Mouse (Mus musculus): ENCODE measurements around the gene Noct. TPM values are rescaled to one million over a fixed set of nuclear protein-coding genes. Genes with fewer than 3 reads are reported as not detected.
A peak's percentile ranks its signal among the peaks of the same experiment; 100 is the strongest.

The Noct gene
- polyA plus RNA-seq, 1 experiment from 2014 or later = 6.3 TPM

DNA sequence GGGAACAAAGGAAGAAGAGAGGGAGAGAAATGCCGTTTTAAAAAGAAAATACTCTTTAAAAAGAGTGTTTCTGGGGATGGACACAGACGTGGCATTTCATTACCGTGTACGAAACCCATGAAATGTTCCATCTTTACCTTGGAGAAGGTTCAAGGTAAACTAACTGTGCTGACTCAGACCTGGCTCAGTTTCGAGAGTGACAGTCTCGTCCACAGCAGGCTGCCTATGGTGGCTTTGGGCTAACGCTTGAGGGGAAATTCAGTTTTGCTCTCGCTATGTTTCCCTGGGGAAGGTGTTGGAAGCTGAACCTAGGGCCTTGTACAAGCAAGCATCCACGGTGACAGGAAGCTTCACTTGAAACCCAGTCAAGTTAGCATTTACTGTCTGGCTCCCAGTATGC, 22.3 kb upstream of the Noct start:
- no peak overlapping the region for H3K4me2 ChIP-seq (ENCODE audit: low read depth, low read length)
- no peak for ATAC-seq (ENCODE audit: insufficient read depth, low FRiP score)
- 70% methylated on average over 9 of the region's 9 CpGs for WGBS
- H3K27ac ChIP-seq (ENCODE audit: low read length) = no peak overlapping the region
- no peaks in the 10 kb centered on the region for H3K27me3 ChIP-seq (ENCODE audit: control insufficient read depth, insufficient read depth, low read length)
- no peaks in the 10 kb centered on the region for H3K4me1 ChIP-seq (ENCODE audit: control insufficient read depth, insufficient read depth, low read length)
- no peaks in the 10 kb centered on the region for H3K36me3 ChIP-seq (ENCODE audit: control insufficient read depth, insufficient read depth, low read length)
- no peak overlapping the region for H3K4me3 ChIP-seq (replicated peaks; ENCODE audit: low read length)
- H3K9me3 ChIP-seq (replicated peaks; ENCODE audit: control insufficient read depth, low read length) = no peaks in the 10 kb centered on the region
- no peak overlapping the region for H3K9ac ChIP-seq (ENCODE audit: low read length)

DNA sequence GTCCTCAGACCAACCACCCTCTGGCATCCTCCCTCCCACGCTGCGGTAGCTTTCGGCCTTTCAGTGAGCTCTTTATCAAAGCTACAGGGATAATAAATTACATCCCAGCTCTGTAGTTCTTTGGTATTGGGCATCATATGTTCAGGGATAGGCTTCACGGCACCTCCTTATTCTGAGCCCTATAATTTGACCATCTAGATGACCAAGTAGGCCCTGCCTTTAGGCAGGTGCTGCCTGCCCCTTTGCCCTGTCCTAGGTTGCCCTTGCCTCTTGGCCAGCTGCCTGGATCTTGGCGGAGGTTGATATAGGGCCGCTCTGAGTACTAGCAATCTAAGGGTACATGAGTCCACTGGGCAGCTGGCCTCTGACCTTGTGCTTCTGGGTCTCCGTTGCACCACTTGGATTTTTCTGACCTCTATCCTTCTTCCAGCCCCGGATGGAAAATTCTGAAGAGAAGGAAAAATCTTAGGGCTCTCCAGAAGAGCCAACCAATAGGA, 21.7 kb upstream of the Noct start:
- Histone ChIP-seq H3K4me2 (ENCODE audit: low read depth, low read length) (no peak overlapping the region), H3K27me3 (ENCODE audit: control insufficient read depth, insufficient read depth, low read length) (no peaks in the 10 kb centered on the region), H3K9ac (ENCODE audit: low read length) (no peak overlapping the region), H3K4me1 (ENCODE audit: control insufficient read depth, insufficient read depth, low read length) (no peaks in the 10 kb centered on the region), H3K36me3 (ENCODE audit: control insufficient read depth, insufficient read depth, low read length) (no peaks in the 10 kb centered on the region), H3K4me3 (replicated peaks; ENCODE audit: low read length) (no peak overlapping the region), H3K9me3 (replicated peaks; ENCODE audit: control insufficient read depth, low read length) (no peaks in the 10 kb centered on the region), H3K27ac (ENCODE audit: low read length) (no peak overlapping the region)
- 0 out of 2 replicates have a peak, but pooled peaks have one; percentile 13 for ATAC-seq (ENCODE audit: insufficient read depth, low FRiP score)
- 82% methylated on average over 8 of the region's 8 CpGs for WGBS

DNA sequence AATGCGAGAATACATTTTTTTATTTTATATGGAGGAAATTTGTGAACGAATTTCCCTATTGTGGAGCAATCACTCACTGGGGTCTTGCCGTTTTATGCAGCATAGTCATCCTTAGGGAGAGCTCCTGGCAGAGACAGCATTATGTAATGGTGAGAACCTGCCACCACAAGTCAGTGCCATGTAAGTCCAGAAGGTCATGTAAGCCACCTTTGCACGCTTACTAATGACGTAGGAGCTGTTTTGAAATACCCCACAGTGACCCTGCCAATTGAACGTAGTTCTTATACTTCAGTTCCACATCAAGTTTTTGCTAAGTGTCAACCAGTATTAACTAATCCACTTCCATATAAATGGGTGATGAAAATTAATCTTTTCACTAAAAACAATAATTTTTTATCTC, 20.3 kb upstream of the Noct start:
- Histone ChIP-seq H3K36me3 (ENCODE audit: control insufficient read depth, insufficient read depth, low read length) (no peaks in the 10 kb centered on the region), H3K4me2 (ENCODE audit: low read depth, low read length) (no peak overlapping the region), H3K4me1 (ENCODE audit: control insufficient read depth, insufficient read depth, low read length) (no peaks in the 10 kb centered on the region), H3K4me3 (replicated peaks; ENCODE audit: low read length) (no peak overlapping the region), H3K9me3 (replicated peaks; ENCODE audit: control insufficient read depth, low read length) (no peaks in the 10 kb centered on the region), H3K9ac (ENCODE audit: low read length) (no peak overlapping the region), H3K27me3 (ENCODE audit: control insufficient read depth, insufficient read depth, low read length) (no peaks in the 10 kb centered on the region), H3K27ac (ENCODE audit: low read length) (no peak overlapping the region)
- 81% methylated on average over 6 of the region's 6 CpGs for WGBS
- no peak for ATAC-seq (ENCODE audit: insufficient read depth, low FRiP score)

DNA sequence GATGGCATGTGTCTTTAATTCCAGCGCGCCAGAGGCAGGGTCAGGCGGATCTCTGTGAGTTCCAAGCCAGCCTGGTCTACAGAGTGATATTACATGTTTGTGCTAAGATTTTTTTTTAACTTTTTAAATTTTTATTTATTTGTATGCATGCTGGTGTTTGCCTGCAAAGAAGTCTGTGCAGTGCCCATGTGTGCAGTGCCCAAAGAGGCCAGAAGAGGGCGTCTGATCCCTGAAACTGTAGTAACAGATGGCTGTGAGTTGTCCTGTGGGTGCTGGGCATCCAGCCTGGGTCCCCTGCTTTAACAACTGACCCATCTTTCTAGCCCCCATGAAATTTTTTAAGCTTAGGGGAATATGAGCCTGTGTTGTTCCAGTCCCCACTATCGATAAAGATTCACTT, 19.8 kb upstream of the Noct start:
- H3K27ac ChIP-seq (ENCODE audit: low read length) = no peak overlapping the region
- no peak overlapping the region for H3K4me2 ChIP-seq (ENCODE audit: low read depth, low read length)
- H3K27me3 ChIP-seq (ENCODE audit: control insufficient read depth, insufficient read depth, low read length) = no peaks in the 10 kb centered on the region
- no peak overlapping the region for H3K9ac ChIP-seq (ENCODE audit: low read length)
- no peak overlapping the region for H3K4me3 ChIP-seq (replicated peaks; ENCODE audit: low read length)
- H3K4me1 ChIP-seq (ENCODE audit: control insufficient read depth, insufficient read depth, low read length) = no peaks in the 10 kb centered on the region
- H3K9me3 ChIP-seq (replicated peaks; ENCODE audit: control insufficient read depth, low read length) = no peaks in the 10 kb centered on the region
- ATAC-seq (ENCODE audit: insufficient read depth, low FRiP score) = no peak
- 88% methylated on average over 5 of the region's 5 CpGs for WGBS
- no peaks in the 10 kb centered on the region for H3K36me3 ChIP-seq (ENCODE audit: control insufficient read depth, insufficient read depth, low read length)

DNA sequence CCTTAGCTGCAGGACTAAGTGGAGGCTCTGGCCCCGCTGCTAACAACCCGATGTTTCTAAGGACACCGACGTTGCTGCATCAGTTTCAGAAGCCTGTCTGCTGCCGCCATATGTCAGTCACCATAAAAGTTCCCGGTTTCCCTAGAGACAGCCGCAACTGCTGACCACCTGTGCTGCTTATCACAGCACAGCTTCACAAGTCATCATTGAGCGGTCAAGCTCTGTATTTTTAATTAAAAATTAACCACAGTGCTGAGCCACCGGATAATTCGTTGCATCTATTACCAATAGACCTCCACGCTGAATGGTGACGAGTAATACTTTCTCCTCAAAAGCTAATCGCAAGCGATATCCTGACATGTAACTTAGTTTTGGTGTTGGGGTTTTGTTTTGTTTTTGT, 19.4 kb upstream of the Noct start:
- WGBS = 89% methylated on average over 14 of the region's 14 CpGs

DNA sequence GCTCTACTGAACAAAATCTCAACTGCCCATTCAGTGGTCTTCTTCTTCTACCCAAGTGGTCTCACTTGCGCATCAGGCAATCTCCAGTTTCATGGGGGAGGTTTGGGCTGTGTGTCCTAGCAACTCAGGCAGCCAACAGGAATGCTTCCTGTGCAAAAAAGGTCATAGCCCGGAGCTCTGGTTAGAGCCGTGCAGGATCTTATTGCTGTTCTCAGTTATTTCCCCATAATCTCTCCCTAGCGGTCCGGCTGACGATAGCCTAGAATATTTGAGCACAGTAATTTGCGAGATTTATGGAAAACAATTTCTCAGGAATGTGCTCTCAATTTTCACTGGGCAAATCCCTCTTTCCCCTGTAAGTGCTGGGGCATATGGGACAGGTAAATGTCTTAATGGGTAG, 17.7 kb upstream of the Noct start:
- no peak overlapping the region for H3K9ac ChIP-seq (ENCODE audit: low read length)
- no peaks in the 10 kb centered on the region for H3K9me3 ChIP-seq (replicated peaks; ENCODE audit: control insufficient read depth, low read length)
- no peak overlapping the region for H3K4me2 ChIP-seq (ENCODE audit: low read depth, low read length)
- ATAC-seq (ENCODE audit: insufficient read depth, low FRiP score) = no peak
- 74% methylated on average over 7 of the region's 7 CpGs for WGBS
- H3K36me3 ChIP-seq (ENCODE audit: control insufficient read depth, insufficient read depth, low read length) = no peaks in the 10 kb centered on the region
- no peak overlapping the region for H3K27ac ChIP-seq (ENCODE audit: low read length)
- no peaks in the 10 kb centered on the region for H3K27me3 ChIP-seq (ENCODE audit: control insufficient read depth, insufficient read depth, low read length)
- H3K4me3 ChIP-seq (replicated peaks; ENCODE audit: low read length) = no peak overlapping the region
- no peaks in the 10 kb centered on the region for H3K4me1 ChIP-seq (ENCODE audit: control insufficient read depth, insufficient read depth, low read length)

More for the DNA sequence above, 19.4 kb upstream of the Noct start:
- Histone ChIP-seq H3K9me3 (replicated peaks; ENCODE audit: control insufficient read depth, low read length) (no peaks in the 10 kb centered on the region), H3K4me2 (ENCODE audit: low read depth, low read length) (no peak overlapping the region), H3K36me3 (ENCODE audit: control insufficient read depth, insufficient read depth, low read length) (no peaks in the 10 kb centered on the region), H3K4me1 (ENCODE audit: control insufficient read depth, insufficient read depth, low read length) (no peaks in the 10 kb centered on the region), H3K9ac (ENCODE audit: low read length) (no peak overlapping the region), H3K27me3 (ENCODE audit: control insufficient read depth, insufficient read depth, low read length) (no peaks in the 10 kb centered on the region), H3K4me3 (replicated peaks; ENCODE audit: low read length) (no peak overlapping the region), H3K27ac (ENCODE audit: low read length) (no peak overlapping the region)
- ATAC-seq (ENCODE audit: insufficient read depth, low FRiP score) = no peak

DNA sequence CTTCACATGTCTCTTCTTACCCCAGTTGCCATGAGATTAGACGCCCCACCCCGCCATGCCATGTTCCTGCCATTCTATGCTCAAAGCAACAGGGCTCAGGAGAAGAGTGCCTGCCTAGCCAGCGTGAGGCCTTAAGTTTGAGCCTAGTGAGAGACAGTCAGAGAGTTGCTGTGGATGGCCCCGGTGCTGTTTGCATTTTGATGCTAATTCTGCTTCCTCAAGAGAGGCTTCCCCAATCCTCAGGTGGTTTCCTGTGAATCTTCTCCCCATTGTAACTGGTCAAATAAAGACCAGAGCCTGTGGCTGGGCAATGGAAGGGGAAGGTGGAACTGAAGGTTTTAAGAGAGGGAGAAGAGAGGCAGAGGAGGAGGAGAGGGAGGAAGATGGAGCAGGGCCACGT, 15.6 kb upstream of the Noct start:
- 62% methylated on average over 5 of the region's 5 CpGs for WGBS
- ATAC-seq (ENCODE audit: insufficient read depth, low FRiP score) = no peak

DNA sequence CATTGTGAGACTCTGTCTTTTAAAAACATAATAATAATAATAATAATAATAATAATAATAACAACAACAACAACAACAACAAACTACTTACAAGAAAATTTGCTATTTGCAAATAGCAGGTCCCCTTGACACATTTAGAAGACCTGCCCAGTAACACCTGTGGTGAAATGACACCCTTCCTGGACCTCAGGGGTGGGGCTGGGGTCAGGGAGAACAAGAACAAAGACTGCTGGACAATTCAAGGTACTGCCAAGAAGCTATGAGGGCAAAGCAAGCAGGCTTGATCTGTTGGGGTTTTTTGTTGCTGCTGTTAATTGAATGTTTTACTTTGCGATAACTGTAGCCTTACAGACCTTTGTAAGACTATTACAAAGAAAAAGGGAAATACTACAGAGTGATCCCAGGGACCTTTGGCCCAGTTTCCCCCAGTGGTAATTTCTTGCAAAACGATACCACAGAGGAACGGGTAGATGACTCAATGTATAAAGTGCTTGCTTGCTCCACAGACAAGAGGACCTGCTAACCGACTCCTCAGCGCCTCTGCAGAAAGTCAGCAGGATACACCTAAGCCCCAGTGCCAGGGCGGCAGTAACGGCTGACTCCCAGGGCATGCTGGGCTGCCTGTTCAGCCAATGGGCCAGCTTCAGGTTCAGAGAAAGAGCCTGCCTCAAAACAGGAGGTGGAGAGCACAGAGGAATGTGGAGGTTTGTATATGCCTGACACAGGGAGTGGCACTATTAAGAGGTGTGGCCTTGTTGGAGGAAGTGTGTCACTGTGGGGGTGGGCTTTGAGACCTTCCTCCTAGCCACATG, 14.5 kb upstream of the Noct start:
- H3K36me3 ChIP-seq (ENCODE audit: control insufficient read depth, insufficient read depth, low read length) = no peaks in the 10 kb centered on the region
- no peak overlapping the region for H3K4me3 ChIP-seq (replicated peaks; ENCODE audit: low read length)
- H3K27me3 ChIP-seq (ENCODE audit: control insufficient read depth, insufficient read depth, low read length) = no peaks in the 10 kb centered on the region
- no peaks in the 10 kb centered on the region for H3K9me3 ChIP-seq (replicated peaks; ENCODE audit: control insufficient read depth, low read length)
- ATAC-seq (ENCODE audit: insufficient read depth, low FRiP score) = peak; percentile 21; the same call in 1 of the 2 replicates
- H3K4me1 ChIP-seq (ENCODE audit: control insufficient read depth, insufficient read depth, low read length) = no peaks in the 10 kb centered on the region
- 72% methylated on average over 7 of the region's 7 CpGs for WGBS
- H3K27ac ChIP-seq (ENCODE audit: low read length) = peak overlapping the region; percentile 17; the same call in 1 of the 2 replicates
- H3K4me2 ChIP-seq (ENCODE audit: low read depth, low read length) = no peak overlapping the region
- H3K9ac ChIP-seq (ENCODE audit: low read length) = no peak overlapping the region

More for the DNA sequence above, 15.6 kb upstream of the Noct start:
- H3K27me3 ChIP-seq (ENCODE audit: control insufficient read depth, insufficient read depth, low read length) = no peaks in the 10 kb centered on the region
- H3K4me3 ChIP-seq (replicated peaks; ENCODE audit: low read length) = no peak overlapping the region
- H3K9ac ChIP-seq (ENCODE audit: low read length) = no peak overlapping the region
- H3K4me2 ChIP-seq (ENCODE audit: low read depth, low read length) = no peak overlapping the region
- H3K27ac ChIP-seq (ENCODE audit: low read length) = no peak overlapping the region
- H3K9me3 ChIP-seq (replicated peaks; ENCODE audit: control insufficient read depth, low read length) = no peaks in the 10 kb centered on the region
- H3K36me3 ChIP-seq (ENCODE audit: control insufficient read depth, insufficient read depth, low read length) = no peaks in the 10 kb centered on the region
- H3K4me1 ChIP-seq (ENCODE audit: control insufficient read depth, insufficient read depth, low read length) = no peaks in the 10 kb centered on the region

DNA sequence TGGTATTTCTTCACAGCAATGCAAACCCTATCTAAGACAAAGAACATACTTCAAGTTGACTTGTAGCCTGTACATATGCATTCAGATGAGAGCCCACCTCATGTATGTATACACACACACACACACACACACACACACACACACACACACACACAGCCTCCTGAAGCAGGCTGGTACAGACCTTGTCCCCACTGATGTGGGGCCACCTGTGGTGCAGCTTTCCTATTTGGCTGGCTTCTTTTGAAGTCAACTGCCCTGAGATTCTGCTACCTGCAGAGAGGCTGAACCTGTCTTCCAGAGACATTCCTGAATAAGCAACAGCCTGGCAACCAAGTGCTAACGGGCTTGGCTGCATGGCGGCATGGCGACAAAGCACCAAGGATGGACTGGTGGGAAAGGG, 13.8 kb upstream of the Noct start:
- H3K36me3 ChIP-seq (ENCODE audit: control insufficient read depth, insufficient read depth, low read length) = no peaks in the 10 kb centered on the region
- H3K27ac ChIP-seq (ENCODE audit: low read length) = no peak overlapping the region
- ATAC-seq (ENCODE audit: insufficient read depth, low FRiP score) = no peak
- H3K4me3 ChIP-seq (replicated peaks; ENCODE audit: low read length) = no peak overlapping the region
- H3K9ac ChIP-seq (ENCODE audit: low read length) = no peak overlapping the region
- 97% methylated on average over 3 of the region's 3 CpGs for WGBS
- no peaks in the 10 kb centered on the region for H3K27me3 ChIP-seq (ENCODE audit: control insufficient read depth, insufficient read depth, low read length)
- H3K4me2 ChIP-seq (ENCODE audit: low read depth, low read length) = no peak overlapping the region
- no peaks in the 10 kb centered on the region for H3K4me1 ChIP-seq (ENCODE audit: control insufficient read depth, insufficient read depth, low read length)
- H3K9me3 ChIP-seq (replicated peaks; ENCODE audit: control insufficient read depth, low read length) = no peaks in the 10 kb centered on the region
